Mouse (Mus musculus) cerebellum, postnatal 25 days (tissue): ENCODE results near the gene 9530053A07Rik.
"Not testable (repeated sequence)": the region's sequence is repeated elsewhere in the genome, so short reads cannot be mapped to it uniquely, and the experiment has no call there.

Experiments used
- DNase-seq, 2 experiments: peaks; one replicate each; pipeline ENCODE4 v3.0.0; 2021; ENCODE audit warnings: mixed read lengths in 2 of 2

Gene 9530053A07Rik

GRCm38 (mm10) chr7:28129166-28129565 lies at the start of gene 9530053A07Rik:
Gene 9530053A07Rik, plus strand, starts transcription at chr7:28129466.
- no peak for DNase-seq

- DNase-seq: no peak
Measured at GRCm38 (mm10) chr7:28084215-28084614, 45.1 kb upstream of the 9530053A07Rik start.

GRCm38 (mm10) chr7:28086236-28086635 lies 43.0 kb upstream of the 9530053A07Rik start:
- DNase-seq: no peak

- no peak for DNase-seq
Measured at GRCm38 (mm10) chr7:28093541-28093940, 35.7 kb upstream of the 9530053A07Rik start.

- DNase-seq: no peak
Measured at GRCm38 (mm10) chr7:28099101-28099500, 30.2 kb upstream of the 9530053A07Rik start.

GRCm38 (mm10) chr7:28100596-28101590 lies 28.4 kb upstream of the 9530053A07Rik start:
- peak in 1 of 2 experiments; percentile 34 for DNase-seq

GRCm38 (mm10) chr7:28102936-28103335 lies 26.3 kb upstream of the 9530053A07Rik start:
- peak in 1 of 2 experiments; percentile 8 for DNase-seq

- peak; percentile 33 to 52 for DNase-seq
Measured at GRCm38 (mm10) chr7:28104670-28105069, 24.6 kb upstream of the 9530053A07Rik start.

- no peak for DNase-seq
Measured at GRCm38 (mm10) chr7:28106241-28106640, 23.0 kb upstream of the 9530053A07Rik start.

GRCm38 (mm10) chr7:28114648-28115047 lies 14.6 kb upstream of the 9530053A07Rik start:
- DNase-seq: no peak

GRCm38 (mm10) chr7:28137613-28138012 lies 8.3 kb downstream of the 9530053A07Rik start:
- peak; percentile 23 to 71 for DNase-seq

GRCm38 (mm10) chr7:28148263-28148662 lies 19.0 kb downstream of the 9530053A07Rik start:
- DNase-seq: peak; percentile 73 to 85

- no peak for DNase-seq
Measured at GRCm38 (mm10) chr7:28149841-28150240, 20.6 kb downstream of the 9530053A07Rik start.

GRCm38 (mm10) chr7:28151584-28152221 lies 22.4 kb downstream of the 9530053A07Rik start:
- DNase-seq: peak; percentile 25 to 56

- DNase-seq: not testable (repeated sequence)
Measured at GRCm38 (mm10) chr7:28153595-28153994, 24.3 kb downstream of the 9530053A07Rik start.

GRCm38 (mm10) chr7:28159292-28159691 lies 30.0 kb downstream of the 9530053A07Rik start:
- DNase-seq: no peak

- no peak for DNase-seq
Measured at GRCm38 (mm10) chr7:28159893-28160292, 30.6 kb downstream of the 9530053A07Rik start.

- DNase-seq: no peak
Measured at GRCm38 (mm10) chr7:28161163-28161749, 32.0 kb downstream of the 9530053A07Rik start.

- no peak for DNase-seq
Measured at GRCm38 (mm10) chr7:28165406-28165805, 36.1 kb downstream of the 9530053A07Rik start.

GRCm38 (mm10) chr7:28168320-28169115 lies 39.3 kb downstream of the 9530053A07Rik start:
- peak; percentile 67 to 84 for DNase-seq

GRCm38 (mm10) chr7:28169489-28170422 lies 40.5 kb downstream of the 9530053A07Rik start, which contains the start of gene Fbl:
Gene Fbl, plus strand, starts transcription at chr7:28169710.
- DNase-seq: peak; percentile 90 to 94
